Mouse (Mus musculus): ENCODE measurements around the gene Ptov1.
A peak's percentile ranks its signal among the peaks of the same experiment; 100 is the strongest.

The Ptov1 gene

GRCm38 (mm10) chr7:44840426-44840825 lies 29.2 kb downstream of the Ptov1 start:
- no peak for DNase-seq (ENCODE audit: low read depth, low spot score)

- peak; percentile 69 for DNase-seq (ENCODE audit: low read depth, low spot score)
These were observed 29.9 kb downstream of the Ptov1 start for GRCm38 (mm10) chr7:44839491-44840191.

GRCm38 (mm10) chr7:44839171-44839490 lies 30.5 kb downstream of the Ptov1 start:
- no peak for DNase-seq (ENCODE audit: low read depth, low spot score)

- no peak for DNase-seq (ENCODE audit: low read depth, low spot score)
These were observed 31.5 kb downstream of the Ptov1 start for GRCm38 (mm10) chr7:44838073-44838472.

- no peak for DNase-seq (ENCODE audit: low read depth, low spot score)
These were observed 33.0 kb downstream of the Ptov1 start for GRCm38 (mm10) chr7:44836423-44837053.

- no peak for DNase-seq (ENCODE audit: low read depth, low spot score)
These were observed 33.6 kb downstream of the Ptov1 start for GRCm38 (mm10) chr7:44836016-44836404.

GRCm38 (mm10) chr7:44835373-44836015 lies 34.1 kb downstream of the Ptov1 start:
- DNase-seq (ENCODE audit: low read depth, low spot score): no peak

DNA sequence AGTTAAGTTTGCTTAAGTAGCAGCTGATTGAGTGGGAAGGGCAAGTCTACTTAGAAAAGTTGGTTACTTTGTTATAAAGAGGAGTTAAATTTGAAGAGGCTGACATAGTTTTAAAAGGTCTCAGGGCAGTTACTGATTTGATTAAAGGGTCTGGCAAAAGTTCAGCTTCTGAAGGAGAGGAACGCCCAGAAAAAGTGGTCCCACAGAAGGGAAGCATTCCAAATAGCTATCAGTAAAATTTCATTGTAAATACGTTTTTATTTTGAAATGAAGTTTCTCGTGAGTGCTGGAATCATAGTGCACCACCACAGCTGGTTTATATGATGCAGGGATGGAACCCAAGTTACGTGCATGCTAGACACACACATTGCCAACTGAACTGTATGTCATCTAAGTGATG lies 36.8 kb downstream of the Ptov1 start:
- DNase-seq (ENCODE audit: low read depth, low spot score): no peak

GRCm38 (mm10) chr7:44828706-44829105 lies 40.9 kb downstream of the Ptov1 start:
- DNase-seq (ENCODE audit: low read depth, low spot score): no peak

DNA sequence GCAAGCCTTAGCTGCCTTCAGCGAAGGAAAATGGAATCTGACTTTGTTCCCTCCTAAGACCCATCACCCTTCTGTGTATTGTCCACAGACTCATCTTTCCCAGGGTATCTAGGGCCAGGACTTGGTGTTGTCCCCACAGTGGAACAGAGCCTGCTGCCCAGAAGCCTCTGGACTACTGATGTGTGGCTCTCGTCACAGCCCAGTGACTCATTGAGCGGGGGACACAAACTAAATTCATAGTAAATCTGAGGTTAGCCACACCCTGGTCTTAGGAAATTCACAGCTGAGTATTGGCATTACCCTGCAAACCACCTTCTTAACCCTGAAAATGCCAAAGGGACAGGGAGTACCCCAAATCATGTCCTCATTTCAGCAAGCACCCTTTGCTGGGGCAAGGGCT lies 42.8 kb downstream of the Ptov1 start:
- no peak for DNase-seq (ENCODE audit: low read depth, low spot score)

DNA sequence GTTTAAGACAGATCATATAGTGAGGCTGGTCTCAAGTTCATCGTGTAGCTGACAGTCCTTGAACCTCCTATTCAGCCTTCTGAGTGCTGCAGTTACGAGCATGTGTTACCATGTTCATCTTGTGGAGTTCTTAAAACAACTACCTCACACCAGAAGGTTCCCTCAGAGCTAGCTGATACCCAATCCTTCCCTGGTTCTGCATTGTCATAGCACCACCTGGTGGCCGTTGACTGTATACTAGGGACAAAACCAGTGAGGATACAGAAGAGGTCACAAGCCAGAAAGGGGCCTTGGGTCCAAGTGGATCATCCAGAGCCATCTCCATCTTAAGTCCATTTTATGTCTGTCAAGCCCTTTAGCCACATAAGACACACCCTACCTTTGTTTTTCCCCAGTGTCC lies 44.7 kb downstream of the Ptov1 start:
- DNase-seq (ENCODE audit: low read depth, low spot score): peak; percentile 79

- peak; percentile 42 for DNase-seq (ENCODE audit: low read depth, low spot score)
These were observed 46.2 kb downstream of the Ptov1 start for GRCm38 (mm10) chr7:44823409-44823808.

DNA sequence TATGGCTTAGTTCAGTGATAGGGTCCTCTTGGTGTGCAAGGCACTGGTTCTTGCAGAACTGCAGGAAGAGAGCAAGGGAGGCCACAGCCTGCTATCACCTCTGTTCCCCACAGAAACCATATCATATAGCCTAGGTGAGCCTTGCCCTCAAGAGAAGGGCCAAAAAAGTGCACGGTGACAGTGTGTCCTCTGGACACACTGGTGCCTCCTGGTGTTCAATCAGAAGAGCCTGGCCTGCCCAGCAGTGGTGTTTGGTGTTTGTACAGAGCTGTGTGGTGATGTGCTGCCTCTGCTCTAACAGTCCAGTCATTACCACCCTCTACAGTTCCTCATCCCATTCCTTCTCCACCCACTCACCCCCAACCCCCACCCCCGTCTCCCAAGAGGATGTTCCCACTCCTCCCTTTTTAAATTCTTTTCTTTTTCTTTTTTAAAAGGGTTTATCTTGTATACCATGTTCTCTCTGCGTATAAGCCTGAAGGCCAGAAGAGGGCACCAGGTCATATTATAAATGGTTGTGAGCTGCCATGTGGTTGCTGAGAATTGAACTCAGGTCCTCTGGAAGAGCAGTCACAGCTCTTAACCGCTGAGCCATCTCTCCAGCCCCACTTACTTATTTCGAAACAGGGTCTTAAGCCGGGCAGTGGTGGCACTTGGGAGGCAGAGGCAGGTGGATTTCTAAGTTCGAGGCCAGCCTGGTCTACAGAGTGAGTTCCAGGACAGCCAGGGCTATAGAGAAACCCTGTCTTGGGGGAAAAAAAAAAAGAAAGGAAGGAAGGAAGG lies 47.7 kb downstream of the Ptov1 start:
- no peak for DNase-seq (ENCODE audit: low read depth, low spot score)

DNA sequence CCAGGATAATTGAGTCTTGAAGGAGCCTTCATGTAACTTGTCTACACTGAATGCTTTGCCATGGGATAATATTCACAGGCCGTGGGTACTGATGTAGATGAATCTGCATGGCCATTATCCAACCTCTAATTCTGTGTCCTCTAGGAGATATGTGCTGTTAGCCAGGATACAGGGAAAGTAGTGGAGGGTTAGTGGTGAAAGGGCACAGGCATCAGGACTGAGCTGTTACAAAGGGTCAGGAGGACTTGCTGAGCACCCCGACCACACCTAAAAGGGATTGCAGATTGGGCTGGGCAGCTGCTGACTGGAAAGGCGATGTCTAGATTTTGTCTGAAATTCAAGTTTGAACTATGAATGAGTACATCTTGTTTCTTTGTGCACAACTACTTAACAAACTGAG lies 49.1 kb downstream of the Ptov1 start:
- DNase-seq (ENCODE audit: low read depth, low spot score): no peak

DNA sequence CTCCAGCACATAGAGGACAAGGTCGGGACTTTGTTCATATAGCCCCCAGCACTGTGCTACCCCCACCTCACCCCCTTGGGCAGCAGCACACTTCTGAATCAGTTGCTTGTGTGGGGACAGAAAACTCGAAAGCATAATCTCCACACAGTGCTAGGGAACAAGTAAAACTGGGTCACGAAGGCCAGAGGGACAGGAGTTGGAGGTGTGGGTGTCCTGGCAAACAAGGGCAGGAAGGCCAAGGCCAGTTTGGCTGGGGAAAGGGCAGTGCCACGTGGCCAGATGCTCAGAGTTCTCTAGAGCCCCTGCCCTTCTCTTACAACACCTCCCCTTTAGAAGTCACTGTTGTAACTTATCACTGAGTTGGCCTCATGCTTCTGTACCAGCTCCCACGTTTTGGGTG lies 49.7 kb downstream of the Ptov1 start:
- DNase-seq (ENCODE audit: low read depth, low spot score): no peak

- DNase-seq (ENCODE audit: low read depth, low spot score): no peak
These were observed 50.2 kb downstream of the Ptov1 start for GRCm38 (mm10) chr7:44819391-44819790.

DNA sequence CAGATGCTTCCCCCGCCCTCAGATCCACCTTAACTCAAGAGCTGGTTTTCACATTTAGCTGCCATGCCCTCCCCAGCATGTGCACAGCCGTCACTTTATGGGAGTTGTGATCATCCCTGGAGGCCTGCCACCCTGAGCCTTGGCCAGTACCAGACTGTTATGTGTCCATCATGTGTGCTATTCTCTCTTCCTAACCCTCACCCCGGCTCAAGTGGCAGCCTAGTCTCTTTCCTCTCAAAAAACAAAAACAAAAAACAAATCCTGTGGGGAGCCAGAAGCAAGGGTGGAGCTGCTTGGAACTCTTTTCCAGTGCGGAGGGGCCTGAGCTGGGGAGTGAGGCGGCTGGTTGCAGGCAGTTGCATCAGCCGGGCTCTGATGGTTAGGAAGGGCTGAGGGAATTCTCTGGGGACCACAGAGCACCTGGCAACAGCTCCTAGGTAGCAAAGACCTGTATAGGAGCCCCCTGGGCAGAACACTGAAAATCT lies 50.8 kb downstream of the Ptov1 start:
- DNase-seq (ENCODE audit: low read depth, low spot score): no peak

DNA sequence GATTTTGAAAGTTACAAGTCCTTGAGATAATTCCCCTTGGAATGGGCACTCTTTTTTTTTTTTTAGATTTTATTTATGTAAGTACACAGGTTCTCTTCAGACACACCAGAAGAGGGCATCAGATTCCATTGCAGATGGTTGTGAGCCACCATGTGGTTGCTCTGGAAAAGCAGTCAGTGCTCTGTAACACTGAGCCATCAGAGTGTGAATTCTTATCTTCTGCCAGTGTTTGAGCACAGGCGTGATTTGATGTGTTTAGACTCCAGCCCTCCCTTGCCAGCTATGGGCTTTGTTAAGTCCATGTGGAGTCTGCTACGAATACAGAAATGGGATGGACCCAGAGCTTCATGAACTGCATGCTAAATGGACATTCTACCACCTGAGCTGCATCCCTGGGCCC lies 51.4 kb downstream of the Ptov1 start:
- DNase-seq (ENCODE audit: low read depth, low spot score): no peak

GRCm38 (mm10) chr7:44817441-44817840 lies 52.1 kb downstream of the Ptov1 start:
- no peak for DNase-seq (ENCODE audit: low read depth, low spot score)

DNA sequence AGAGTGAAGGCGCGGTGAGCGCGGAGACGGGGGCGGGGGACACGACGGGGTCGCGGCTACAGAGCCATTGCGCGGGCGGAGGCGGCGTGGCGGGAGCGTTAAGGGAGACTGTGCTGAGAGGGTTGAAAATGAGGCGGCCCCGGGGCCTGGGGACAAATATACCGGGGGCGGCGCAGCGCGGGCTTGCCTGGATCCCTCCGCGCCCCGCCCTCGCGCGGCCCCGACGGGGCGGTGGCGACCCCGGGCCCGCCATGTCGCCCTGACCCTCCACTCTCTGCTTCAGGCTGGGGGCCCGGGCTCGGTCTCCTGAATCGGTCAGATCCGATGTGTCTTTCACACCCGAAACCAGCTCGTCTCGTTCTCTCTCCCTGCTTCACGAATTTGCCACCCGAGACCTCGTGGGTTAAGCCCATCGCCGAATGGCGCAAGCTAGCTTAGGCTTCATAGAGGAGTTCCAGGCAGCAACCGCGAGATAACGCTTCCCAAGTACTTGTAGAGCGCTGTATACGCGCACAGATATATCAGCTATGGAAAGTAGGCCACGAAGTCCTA lies 53.0 kb downstream of the Ptov1 start, which contains the start of gene Atf5:
Gene Atf5 (minus strand): TSS at position 189 of the 552 bp plus-strand sequence.
- no peak for DNase-seq (ENCODE audit: low read depth, low spot score)

- DNase-seq (ENCODE audit: low read depth, low spot score): peak; percentile 99
These were observed 53.7 kb downstream of the Ptov1 start, which contains the start of the genes Nup62 and Il4i1 for GRCm38 (mm10) chr7:44815721-44816469. Gene Nup62, plus strand, starts transcription at chr7:44816088. Gene Il4i1, plus strand, starts transcription at chr7:44816387.
